Mouse (Mus musculus): ENCODE data around the gene Ltk. TPM values are rescaled to one million over a fixed set of nuclear protein-coding genes. Genes with fewer than 3 reads are reported as not detected.
"Not testable (repeated sequence)": the region's sequence is repeated elsewhere in the genome, so short reads cannot be mapped to it uniquely, and the experiment has no call there.

The Ltk gene
- polyA plus RNA-seq, 1 experiment from 2014 or later: not detected

DNA sequence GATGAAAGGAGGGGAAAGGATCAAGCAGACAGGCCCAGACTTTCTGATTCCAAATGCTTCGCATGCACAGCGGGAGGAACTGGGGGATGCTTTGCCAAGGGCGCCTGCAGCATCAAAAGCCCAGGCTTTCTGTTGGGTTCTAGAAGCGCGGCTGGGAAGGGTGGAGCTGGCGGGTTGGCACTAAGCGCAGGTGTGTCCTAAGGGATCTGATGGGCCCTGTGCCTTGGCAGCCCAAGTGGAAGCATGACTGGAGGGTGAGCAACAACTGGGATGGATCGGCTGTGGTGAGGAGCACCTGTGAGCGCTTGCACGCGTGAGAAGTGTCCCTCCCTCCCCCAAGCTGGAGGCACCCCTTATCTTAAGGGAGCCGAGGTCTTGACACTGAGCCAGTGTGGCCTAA is 23.1 kb downstream of the Ltk start:
- Histone ChIP-seq H3K9me3 (no peaks in the 10 kb centered on the region), H3K27me3 (peaks cover 20% of the 10 kb centered on the region), H3K4me1 (peaks cover 11% of the 10 kb centered on the region), H3K9ac (no peak overlapping the region), H3K36me3 (peaks cover 27% of the 10 kb centered on the region), H3K4me3 (no peak overlapping the region), H3K4me2 (replicated peaks) (no peak overlapping the region), H3K27ac (no peak overlapping the region)
- 26% methylated on average over 12 of the region's 12 CpGs for WGBS
- no peak for ATAC-seq (ENCODE audit: insufficient number of reproducible peaks, insufficient read depth, low FRiP score, low TSS enrichment)

DNA sequence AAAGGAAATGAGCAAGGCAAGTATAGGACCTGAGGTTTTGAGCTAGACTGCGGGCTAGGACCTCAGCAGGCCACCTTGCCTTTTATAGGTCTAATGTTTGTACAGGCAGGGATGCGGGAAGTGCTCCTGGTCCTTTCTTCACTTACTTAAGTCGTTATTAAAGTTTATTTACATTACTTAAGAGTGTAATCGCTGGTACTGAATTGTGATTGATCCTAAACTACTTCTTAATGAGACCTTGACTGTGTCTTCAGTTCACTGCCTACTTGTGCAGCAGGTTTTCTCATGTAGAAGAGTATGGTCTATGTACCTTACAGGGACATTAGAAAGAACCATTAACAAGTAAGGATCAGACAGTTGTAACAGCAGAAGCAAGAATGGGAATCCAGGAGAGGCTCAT is 29.5 kb downstream of the Ltk start:
- Histone ChIP-seq H3K27ac (no peak overlapping the region), H3K9ac (no peak overlapping the region), H3K9me3 (no peaks in the 10 kb centered on the region), H3K4me1 (no peaks in the 10 kb centered on the region), H3K4me3 (no peak overlapping the region), H3K27me3 (no peaks in the 10 kb centered on the region), H3K4me2 (replicated peaks) (no peak overlapping the region), H3K36me3 (peaks cover 84% of the 10 kb centered on the region)
- no peak for ATAC-seq (ENCODE audit: insufficient number of reproducible peaks, insufficient read depth, low FRiP score, low TSS enrichment)
- 86% methylated on average over 4 of the region's 4 CpGs for WGBS

DNA sequence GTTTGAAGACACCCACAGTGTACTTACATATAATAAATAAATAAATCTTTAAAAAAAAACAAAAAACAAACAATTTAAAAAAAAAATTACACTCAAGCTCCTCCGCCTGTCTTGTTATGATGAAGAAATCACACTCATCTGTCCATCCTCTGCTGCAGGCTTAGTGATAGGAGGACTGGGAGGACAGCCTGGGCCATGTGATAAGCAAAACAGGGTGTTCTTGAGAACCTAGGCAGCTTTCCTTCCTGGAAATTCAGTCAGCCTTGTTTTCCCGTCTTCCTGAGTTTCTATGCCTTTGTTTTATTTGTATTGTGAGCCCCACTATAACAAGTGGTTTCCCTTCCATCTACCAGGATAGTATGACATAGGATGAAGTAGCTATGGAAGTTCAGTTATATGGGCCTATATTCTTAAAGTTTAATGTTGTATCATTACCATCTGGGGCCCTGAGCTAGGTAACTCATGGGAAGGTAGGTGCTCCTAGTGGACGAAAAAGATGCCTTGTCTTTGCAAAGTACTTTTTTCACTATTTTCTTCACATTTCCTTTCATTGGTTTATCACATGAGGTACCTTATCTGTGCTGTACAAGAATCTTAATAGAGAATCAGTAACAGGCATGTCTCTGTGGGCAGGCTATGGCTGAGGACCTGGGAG is 32.3 kb downstream of the Ltk start:
- Histone ChIP-seq H3K27ac (no peak overlapping the region), H3K27me3 (no peaks in the 10 kb centered on the region), H3K9ac (no peak overlapping the region), H3K36me3 (peaks cover 83% of the 10 kb centered on the region), H3K4me2 (replicated peaks) (no peak overlapping the region), H3K9me3 (no peaks in the 10 kb centered on the region), H3K4me1 (no peaks in the 10 kb centered on the region), H3K4me3 (no peak overlapping the region)
- 87% methylated on average over 3 of the region's 3 CpGs for WGBS
- ATAC-seq (ENCODE audit: insufficient number of reproducible peaks, insufficient read depth, low FRiP score, low TSS enrichment): no peak

- no peaks in the 10 kb centered on the region for H3K27me3 ChIP-seq
- H3K4me2 ChIP-seq (replicated peaks): no peak overlapping the region
- no peak for ATAC-seq (ENCODE audit: insufficient number of reproducible peaks, insufficient read depth, low FRiP score, low TSS enrichment)
- no peaks in the 10 kb centered on the region for H3K4me1 ChIP-seq
- H3K27ac ChIP-seq: no peak overlapping the region
- 95% methylated on average over 8 of the region's 8 CpGs for WGBS
- no peaks in the 10 kb centered on the region for H3K9me3 ChIP-seq
- H3K4me3 ChIP-seq: no peak overlapping the region
- no peak overlapping the region for H3K9ac ChIP-seq
- H3K36me3 ChIP-seq: peaks cover 77% of the 10 kb centered on the region
Measured at GRCm38 (mm10) chr2:119721070-119721469, 39.2 kb downstream of the Ltk start.

GRCm38 (mm10) chr2:119715868-119716267 is 44.4 kb downstream of the Ltk start:
- not testable (repeated sequence) for ATAC-seq (ENCODE audit: insufficient number of reproducible peaks, insufficient read depth, low FRiP score, low TSS enrichment); H3K9ac ChIP-seq

DNA sequence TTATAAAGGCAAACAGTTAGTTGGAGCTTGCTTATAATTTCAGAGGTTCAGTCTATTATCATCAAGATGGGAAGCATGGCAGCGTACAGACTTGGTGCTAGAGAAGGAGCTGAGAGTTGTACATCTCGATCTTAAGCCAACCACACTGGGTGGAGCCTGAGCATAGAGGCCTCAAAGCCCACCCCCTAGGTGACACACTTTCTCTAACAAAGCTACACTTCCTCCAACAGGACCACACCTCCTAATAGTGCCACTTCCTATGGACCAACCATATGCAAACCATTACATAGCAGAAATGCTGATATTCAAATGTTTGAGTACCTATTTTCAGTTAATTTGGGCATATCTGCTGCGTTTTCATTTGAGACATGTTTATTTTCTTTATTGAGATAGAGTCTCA is 50.2 kb downstream of the Ltk start:
- H3K36me3 ChIP-seq: peaks cover 71% of the 10 kb centered on the region
- no peaks in the 10 kb centered on the region for H3K9me3 ChIP-seq
- H3K4me3 ChIP-seq: no peak overlapping the region
- H3K9ac ChIP-seq: no peak overlapping the region
- no peak for ATAC-seq (ENCODE audit: insufficient number of reproducible peaks, insufficient read depth, low FRiP score, low TSS enrichment)
- H3K4me2 ChIP-seq (replicated peaks): no peak overlapping the region
- H3K27me3 ChIP-seq: no peaks in the 10 kb centered on the region
- no peaks in the 10 kb centered on the region for H3K4me1 ChIP-seq
- H3K27ac ChIP-seq: no peak overlapping the region
- WGBS: 92% methylated on average over 3 of the region's 3 CpGs

More at GRCm38 (mm10) chr2:119715868-119716267, 44.4 kb downstream of the Ltk start:
- H3K27me3 ChIP-seq; H3K4me3 ChIP-seq; H3K9me3 ChIP-seq; H3K4me1 ChIP-seq; H3K27ac ChIP-seq; H3K4me2 ChIP-seq (replicated peaks): not testable (repeated sequence)
- 90% methylated on average over 2 of the region's 2 CpGs for WGBS
- H3K36me3 ChIP-seq: peaks cover 76% of the 10 kb centered on the region

- Histone ChIP-seq H3K9ac (no peak overlapping the region), H3K27me3 (no peaks in the 10 kb centered on the region), H3K4me3 (no peak overlapping the region), H3K27ac (no peak overlapping the region), H3K9me3 (no peaks in the 10 kb centered on the region), H3K4me2 (replicated peaks) (no peak overlapping the region), H3K4me1 (no peaks in the 10 kb centered on the region), H3K36me3 (peaks cover 66% of the 10 kb centered on the region)
- 90% methylated on average over 3 of the region's 3 CpGs for WGBS
- ATAC-seq (ENCODE audit: insufficient number of reproducible peaks, insufficient read depth, low FRiP score, low TSS enrichment): no peak
Measured at GRCm38 (mm10) chr2:119707676-119708075, 52.6 kb downstream of the Ltk start.

GRCm38 (mm10) chr2:119703171-119703570 is 57.1 kb downstream of the Ltk start:
- H3K27ac ChIP-seq: no peak overlapping the region
- H3K36me3 ChIP-seq: peaks cover 43% of the 10 kb centered on the region
- H3K4me1 ChIP-seq: no peaks in the 10 kb centered on the region
- H3K9ac ChIP-seq: no peak overlapping the region
- no peak overlapping the region for H3K4me2 ChIP-seq (replicated peaks)
- no peaks in the 10 kb centered on the region for H3K27me3 ChIP-seq
- ATAC-seq (ENCODE audit: insufficient number of reproducible peaks, insufficient read depth, low FRiP score, low TSS enrichment): no peak
- WGBS: 95% methylated on average over 2 of the region's 2 CpGs
- H3K9me3 ChIP-seq: no peaks in the 10 kb centered on the region
- H3K4me3 ChIP-seq: no peak overlapping the region

Other genes with a start within 250 kb of the Ltk start
- 0.32 and 1.3 TPM in 2 replicates for gene Exd1, start 212.8 kb downstream of the Ltk start, polyA plus RNA-seq (2016; fragmentation: Nextera tagmentation; extraction: Ambion mirVana)
- 64.4 TPM in 2 replicates for gene Chp1, start 212.7 kb downstream of the Ltk start, polyA plus RNA-seq (2016; fragmentation: Nextera tagmentation; extraction: Ambion mirVana)
- gene Nusap1, start 142.1 kb downstream of the Ltk start, polyA plus RNA-seq (2016; fragmentation: Nextera tagmentation; extraction: Ambion mirVana): 75.1 and 82.1 TPM in 2 replicates
- 27.0 and 27.1 TPM in 2 replicates for gene Oip5, start 142.0 kb downstream of the Ltk start, polyA plus RNA-seq (2016; fragmentation: Nextera tagmentation; extraction: Ambion mirVana)
- gene Ndufaf1, start 97.6 kb downstream of the Ltk start, polyA plus RNA-seq (2016; fragmentation: Nextera tagmentation; extraction: Ambion mirVana): 46.6 and 50.7 TPM in 2 replicates
- 71.0 and 74.1 TPM in 2 replicates for gene Rtf1, start 85.4 kb downstream of the Ltk start, polyA plus RNA-seq (2016; fragmentation: Nextera tagmentation; extraction: Ambion mirVana)
- gene Itpka, start 18.1 kb downstream of the Ltk start, polyA plus RNA-seq (2016; fragmentation: Nextera tagmentation; extraction: Ambion mirVana): 1.1 and 1.2 TPM in 2 replicates
- 34.7 and 35.6 TPM in 2 replicates for gene Rpap1, start 27.1 kb upstream of the Ltk start, polyA plus RNA-seq (2016; fragmentation: Nextera tagmentation; extraction: Ambion mirVana)
- 29.9 and 30.9 TPM in 2 replicates for gene Tyro3, start 37.3 kb upstream of the Ltk start, polyA plus RNA-seq (2016; fragmentation: Nextera tagmentation; extraction: Ambion mirVana)
- gene Mga, start 136.8 kb upstream of the Ltk start, polyA plus RNA-seq (2016; fragmentation: Nextera tagmentation; extraction: Ambion mirVana): 40.5 and 40.9 TPM in 2 replicates
- 3.9 and 4.0 TPM in 2 replicates for gene Mapkbp1, start 212.3 kb upstream of the Ltk start, polyA plus RNA-seq (2016; fragmentation: Nextera tagmentation; extraction: Ambion mirVana)